Mouse (Mus musculus): ENCODE results near the gene Aida. TPM values are rescaled to one million over a fixed set of nuclear protein-coding genes. Genes with fewer than 3 reads are reported as not detected.

Aida gene
- polyA plus RNA-seq, 1 experiment from 2014 or later = 51.7 TPM

DNA sequence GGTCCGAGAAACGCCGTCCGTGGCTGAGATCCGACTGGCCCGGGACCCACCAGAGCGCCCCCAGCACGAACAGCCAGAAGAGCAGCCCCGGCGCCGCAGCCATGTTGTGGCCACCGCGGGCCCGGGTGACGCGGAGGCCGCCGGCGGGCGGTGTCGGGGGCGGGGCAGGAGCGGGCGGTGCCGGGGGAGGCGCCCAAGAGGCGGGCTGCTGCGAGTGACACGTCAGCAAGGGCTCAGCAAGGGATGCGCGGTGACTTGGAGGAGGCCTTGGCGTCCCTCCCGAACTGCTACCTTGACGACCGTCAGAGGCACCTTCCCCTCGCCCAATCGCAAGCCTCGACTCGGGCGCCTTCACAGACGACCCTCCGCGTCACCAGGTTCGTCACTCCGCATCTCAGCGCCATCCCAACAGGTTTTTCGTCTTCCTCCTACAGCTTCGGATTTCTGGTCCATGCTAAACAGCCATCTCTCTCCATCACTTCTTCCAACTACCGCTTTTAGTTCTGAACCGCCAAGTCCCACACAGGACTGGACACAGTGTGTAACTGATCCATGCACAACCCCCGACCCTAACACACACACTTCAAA, 73.1 kb downstream of the Aida start, which contains the start of gene Mia3:
TSS of gene Mia3 (minus strand) at position 127 of the 588 bp plus-strand sequence.
- Histone ChIP-seq H3K27me3 (replicated peaks; ENCODE audit: control insufficient read depth, insufficient read depth, low read length) (no peaks in the 10 kb centered on the region), H3K27ac (ENCODE audit: low read length) (peak within 1 kb of the TSS; percentile 72), H3K4me3 (replicated peaks; ENCODE audit: low read length) (peak within 1 kb of the TSS; percentile 86), H3K9me3 (ENCODE audit: control insufficient read depth, low read length) (no peaks in the 10 kb centered on the region), H3K4me2 (ENCODE audit: low read length) (peak within 1 kb of the TSS; percentile 98), H3K9ac (replicated peaks; ENCODE audit: low read depth, low read length) (peak within 1 kb of the TSS; percentile 84), H3K4me1 (replicated peaks; ENCODE audit: control insufficient read depth, insufficient read depth, low read length) (peaks cover 17% of the 10 kb centered on the region), H3K36me3 (ENCODE audit: control insufficient read depth, insufficient read depth) (no peaks in the 10 kb centered on the region)
- peak; percentile 98 for ATAC-seq
- under 1% methylated on average over 45 of the region's 51 CpGs for WGBS

- Histone ChIP-seq H3K4me1 (replicated peaks; ENCODE audit: control insufficient read depth, insufficient read depth, low read length) (peaks cover 5% of the 10 kb centered on the region), H3K36me3 (ENCODE audit: control insufficient read depth, insufficient read depth) (no peaks in the 10 kb centered on the region), H3K4me3 (replicated peaks; ENCODE audit: low read length) (no peak overlapping the region), H3K27ac (ENCODE audit: low read length) (no peak overlapping the region), H3K27me3 (replicated peaks; ENCODE audit: control insufficient read depth, insufficient read depth, low read length) (no peaks in the 10 kb centered on the region; the same call in 1 of the 2 replicates), H3K9ac (replicated peaks; ENCODE audit: low read depth, low read length) (no peak overlapping the region), H3K4me2 (ENCODE audit: low read length) (no peak overlapping the region), H3K9me3 (ENCODE audit: control insufficient read depth, low read length) (peaks cover 4% of the 10 kb centered on the region; the same call in 1 of the 2 replicates)
- 74% methylated on average over 5 of the region's 5 CpGs for WGBS
- ATAC-seq = no peak
Observed at GRCm38 (mm10) chr1:183374728-183375127, 78.3 kb downstream of the Aida start.

Other genes starting within 250 kb of the Aida start
- 6.4 and 7.1 TPM in 2 replicates for gene Disp1, start 75.1 kb upstream of the Aida start, polyA plus RNA-seq (2015; fragmentation: Nextera tagmentation; extraction: Ambion mirVana)
- gene Brox, start 679 bp downstream of the Aida start, polyA plus RNA-seq (2015; fragmentation: Nextera tagmentation; extraction: Ambion mirVana) = 120 and 132 TPM in 2 replicates
- 105 and 108 TPM in 2 replicates for gene Mia3, start 73.0 kb downstream of the Aida start, polyA plus RNA-seq (2015; fragmentation: Nextera tagmentation; extraction: Ambion mirVana)
- 16.7 and 18.6 TPM in 2 replicates for gene Taf1a, start 92.4 kb downstream of the Aida start, polyA plus RNA-seq (2015; fragmentation: Nextera tagmentation; extraction: Ambion mirVana)
- 0.24 and 1.1 TPM in 2 replicates for gene Hhipl2, start 121.6 kb downstream of the Aida start, polyA plus RNA-seq (2015; fragmentation: Nextera tagmentation; extraction: Ambion mirVana)

Data from forebrain, embryonic 16.5 days (tissue).